Mouse (Mus musculus): ENCODE data around the gene Mn1.

DNA sequence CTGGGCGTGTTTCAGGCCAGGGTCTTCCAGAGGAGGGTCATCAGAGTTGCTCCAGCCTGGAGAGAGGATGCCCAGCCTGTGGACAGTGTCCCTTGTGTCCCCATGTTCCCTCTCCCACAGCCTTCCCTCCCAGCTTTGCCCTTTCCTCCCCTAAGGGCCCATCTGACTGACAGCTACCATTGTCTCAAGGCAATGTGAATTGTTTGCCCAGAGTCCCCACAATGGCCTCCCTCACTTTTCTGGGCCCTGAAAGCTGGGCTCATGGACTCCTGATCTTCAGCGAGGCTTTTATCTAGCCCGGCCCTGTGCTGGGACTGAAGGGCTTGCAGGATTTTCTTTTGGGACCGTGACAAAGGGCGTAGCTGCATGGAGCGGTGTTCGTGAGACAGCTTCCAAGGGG, 29.5 kb downstream of the Mn1 start:
- TF ChIP-seq POLR2A (IDR thresholded peaks at IDR 0.05; ENCODE audit: extremely low read depth, insufficient read depth, low read length) (no peak), CTCF (IDR thresholded peaks at IDR 0.05; ENCODE audit: extremely low read depth, insufficient read depth, low read length) (no peak)

Measured in cortical plate, adult 2 months (tissue).